Mouse (Mus musculus): ENCODE results near the gene Eras.

DNA sequence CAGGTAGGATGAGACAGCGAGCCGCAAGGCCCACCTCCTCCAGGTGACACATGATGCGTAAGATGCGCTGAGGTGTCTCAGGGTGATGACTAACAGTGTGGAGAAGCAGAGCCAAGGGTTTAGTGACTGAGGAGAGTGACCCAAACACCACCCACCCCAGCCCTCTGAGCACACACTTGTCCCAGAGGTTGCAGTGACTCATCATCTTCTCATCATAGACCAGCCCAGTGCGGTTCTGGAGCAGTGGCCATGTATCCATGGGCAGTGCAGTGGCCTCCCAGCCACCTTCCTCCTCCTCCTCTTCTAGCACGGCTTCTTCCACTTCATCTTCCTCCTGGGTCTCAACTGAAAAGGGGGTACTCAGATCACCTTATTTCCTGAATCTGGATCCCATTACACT, 9.3 kb upstream of the Eras start:
- TF ChIP-seq CTCF (IDR thresholded peaks at IDR 0.05; ENCODE audit: insufficient read depth, low read length) (no peak), POLR2A (IDR thresholded peaks at IDR 0.05; ENCODE audit: borderline replicate concordance, extremely low read depth, low read depth, low read length) (no peak)
